Mouse (Mus musculus) embryonic fibroblast, embryonic 13.5 days (primary cell): ENCODE results near the gene Mrpl34. TPM values are rescaled to one million over a fixed set of nuclear protein-coding genes. Genes with fewer than 3 reads are reported as not detected.

Experiments
- H3K27ac ChIP-seq: 2 replicates; pipeline ENCODE4 v1.5.1; 2012; ENCODE audit warnings: low read length, control low read depth, inconsistent platforms; ENCODE audit not compliant: insufficient read depth
- H3K4me1 ChIP-seq: 2 replicates; pipeline ENCODE4 v1.6.1; 2011; ENCODE audit warnings: low read length; ENCODE audit not compliant: control insufficient read depth, insufficient read depth
- H3K4me3 ChIP-seq: 2 replicates; pipeline ENCODE4 v1.5.1; 2011; ENCODE audit warnings: mild to moderate bottlenecking, control low read depth, low read length; ENCODE audit not compliant: insufficient read depth
- CTCF ChIP-seq: IDR thresholded peaks from 2 replicates; pipeline ENCODE4 v1.5.1; 2011; ENCODE audit warnings: mild to moderate bottlenecking, control low read depth, low read length, moderate library complexity, borderline replicate concordance; ENCODE audit not compliant: insufficient read depth
- POLR2A ChIP-seq: IDR thresholded peaks from 2 replicates; pipeline ENCODE4 v1.6.1; 2011; ENCODE audit warnings: low read depth, mild to moderate bottlenecking, control low read depth, low read length, moderate library complexity
- polyA plus RNA-seq: library from polyadenylated mRNA; stranded (reverse); fragments of >200 nt; gene quantifications from 2 replicates; pipeline ENCODE4 v1.2.4, GENCODE M21; 2011; ENCODE audit warnings: low read depth; ENCODE audit not compliant: missing spikeins, insufficient read length

Gene Mrpl34
- polyA plus RNA-seq, 1 experiment = 36.9 TPM

GRCm38 (mm10) chr8:71476099-71476940 is 11.6 kb downstream of the Mrpl34 start:
- H3K27ac ChIP-seq = peak overlapping the region; percentile 62
- H3K4me3 ChIP-seq = peak overlapping the region; percentile 40; the same call in 1 of the 2 replicates
- TF ChIP-seq CTCF (no peak), POLR2A (peak; percentile 39; the same call in 1 of the 2 replicates)
- H3K4me1 ChIP-seq = 0 out of 2 replicates have a peak, but pooled peaks cover 3% of the 10 kb centered on the region

- no peak overlapping the region for H3K4me3 ChIP-seq
- TF ChIP-seq POLR2A = no peak
- TF ChIP-seq CTCF = peak; percentile 25; the same call in 1 of the 2 replicates
- H3K27ac ChIP-seq = no peak overlapping the region
- H3K4me1 ChIP-seq = 0 out of 2 replicates have a peak, but pooled peaks cover 3% of the 10 kb centered on the region
Measured at GRCm38 (mm10) chr8:71477196-71477845, 12.6 kb downstream of the Mrpl34 start.

GRCm38 (mm10) chr8:71478943-71479342 is 14.2 kb downstream of the Mrpl34 start:
- H3K4me3 ChIP-seq = no peak overlapping the region
- no peak overlapping the region for H3K27ac ChIP-seq
- H3K4me1 ChIP-seq = 0 out of 2 replicates have a peak, but pooled peaks cover 3% of the 10 kb centered on the region
- no peak for TF ChIP-seq POLR2A
- TF ChIP-seq CTCF = no peak

- Histone ChIP-seq H3K4me3 (no peak overlapping the region), H3K27ac (no peak overlapping the region), H3K4me1 (no peaks in the 10 kb centered on the region)
- TF ChIP-seq CTCF (no peak), POLR2A (no peak)
Measured at GRCm38 (mm10) chr8:71483932-71484331, 19.2 kb downstream of the Mrpl34 start.

- Histone ChIP-seq H3K4me1 (peaks cover 3% of the 10 kb centered on the region), H3K4me3 (no peak overlapping the region; the same call in 1 of the 2 replicates), H3K27ac (no peak overlapping the region)
- TF ChIP-seq CTCF = no peak
- no peak for TF ChIP-seq POLR2A
Measured at GRCm38 (mm10) chr8:71484736-71485135, 20.0 kb downstream of the Mrpl34 start.

GRCm38 (mm10) chr8:71485142-71486135 is 20.7 kb downstream of the Mrpl34 start, which contains the start of gene Ano8:
Gene Ano8, minus strand, starts transcription at chr8:71485963.
- peaks cover 5% of the 10 kb centered on the region for H3K4me1 ChIP-seq
- peak; percentile 61 for TF ChIP-seq POLR2A
- no peak for TF ChIP-seq CTCF
- peak within 1 kb of the TSS; percentile 11; the same call in 1 of the 2 replicates for H3K27ac ChIP-seq
- peak within 1 kb of the TSS; percentile 72 for H3K4me3 ChIP-seq

GRCm38 (mm10) chr8:71486136-71486529 is 21.4 kb downstream of the Mrpl34 start:
- Histone ChIP-seq H3K4me3 (0 out of 2 replicates have a peak overlapping the region, but pooled peaks have one; percentile 4), H3K4me1 (peaks cover 5% of the 10 kb centered on the region), H3K27ac (no peak overlapping the region)
- TF ChIP-seq POLR2A (no peak), CTCF (no peak)

- Histone ChIP-seq H3K4me1 (peaks cover 5% of the 10 kb centered on the region), H3K27ac (peak within 1 kb of the TSS; percentile 96), H3K4me3 (peak within 1 kb of the TSS; percentile 74)
- TF ChIP-seq CTCF (no peak), POLR2A (peak; percentile 77)
Measured at GRCm38 (mm10) chr8:71487691-71488445, 23.1 kb downstream of the Mrpl34 start, which contains the start of gene Gtpbp3. Gene Gtpbp3, plus strand, starts transcription at chr8:71488103.
